Mouse (Mus musculus): ENCODE measurements around the gene 6330409D20Rik.

Gene 6330409D20Rik

DNA sequence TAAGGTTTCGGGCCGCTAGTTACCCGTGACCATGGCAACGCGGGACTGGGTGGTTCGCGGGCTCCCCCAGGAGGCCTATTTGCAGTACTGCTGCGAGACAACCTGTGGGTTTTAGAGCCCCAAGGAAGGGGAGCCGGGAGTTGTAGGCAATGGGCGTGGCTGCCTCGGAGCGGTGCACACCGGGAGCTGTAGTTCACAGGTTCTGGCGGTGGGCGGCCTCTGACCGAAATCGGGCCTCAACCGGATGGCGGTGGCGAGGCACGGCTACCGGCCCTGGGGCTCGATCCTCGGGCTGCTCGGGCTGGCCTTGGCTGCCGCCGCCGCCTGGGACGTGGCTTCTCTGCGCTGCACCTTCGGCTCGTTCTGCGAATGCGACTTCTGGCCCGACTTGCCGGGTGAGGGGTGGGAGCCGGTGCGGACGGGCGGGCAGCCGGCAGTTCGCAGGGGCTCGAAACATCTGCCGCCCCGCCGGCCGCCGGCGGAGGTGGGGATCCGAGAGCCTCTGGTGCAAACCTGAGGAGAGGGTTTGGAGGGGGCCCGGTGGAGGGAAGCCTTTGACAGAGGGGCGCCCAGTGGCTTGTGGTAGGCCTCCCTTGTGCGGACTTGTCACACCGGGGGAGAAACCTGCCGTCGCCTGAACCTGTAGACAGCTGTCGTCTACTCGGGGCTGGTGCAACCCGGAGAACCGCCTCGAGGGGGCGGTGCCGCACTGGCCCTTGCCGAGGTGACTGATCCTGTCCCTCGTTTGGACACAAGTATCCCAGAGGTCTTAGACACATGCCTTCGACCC lies 16.4 kb upstream of the 6330409D20Rik start, which contains the start of gene Tor2a:
TSS of gene Tor2a (plus strand) at position 179 of the 790 bp plus-strand sequence.
- DNase-seq (ENCODE audit: low read depth, low spot score) = peak; percentile 98

GRCm38 (mm10) chr2:32756674-32757055 lies 15.8 kb upstream of the 6330409D20Rik start:
- DNase-seq (ENCODE audit: low read depth, low spot score) = no peak

GRCm38 (mm10) chr2:32752181-32752580 lies 11.4 kb upstream of the 6330409D20Rik start:
- DNase-seq (ENCODE audit: low read depth, low spot score) = no peak

GRCm38 (mm10) chr2:32751665-32752033 lies 10.8 kb upstream of the 6330409D20Rik start:
- no peak for DNase-seq (ENCODE audit: low read depth, low spot score)

DNA sequence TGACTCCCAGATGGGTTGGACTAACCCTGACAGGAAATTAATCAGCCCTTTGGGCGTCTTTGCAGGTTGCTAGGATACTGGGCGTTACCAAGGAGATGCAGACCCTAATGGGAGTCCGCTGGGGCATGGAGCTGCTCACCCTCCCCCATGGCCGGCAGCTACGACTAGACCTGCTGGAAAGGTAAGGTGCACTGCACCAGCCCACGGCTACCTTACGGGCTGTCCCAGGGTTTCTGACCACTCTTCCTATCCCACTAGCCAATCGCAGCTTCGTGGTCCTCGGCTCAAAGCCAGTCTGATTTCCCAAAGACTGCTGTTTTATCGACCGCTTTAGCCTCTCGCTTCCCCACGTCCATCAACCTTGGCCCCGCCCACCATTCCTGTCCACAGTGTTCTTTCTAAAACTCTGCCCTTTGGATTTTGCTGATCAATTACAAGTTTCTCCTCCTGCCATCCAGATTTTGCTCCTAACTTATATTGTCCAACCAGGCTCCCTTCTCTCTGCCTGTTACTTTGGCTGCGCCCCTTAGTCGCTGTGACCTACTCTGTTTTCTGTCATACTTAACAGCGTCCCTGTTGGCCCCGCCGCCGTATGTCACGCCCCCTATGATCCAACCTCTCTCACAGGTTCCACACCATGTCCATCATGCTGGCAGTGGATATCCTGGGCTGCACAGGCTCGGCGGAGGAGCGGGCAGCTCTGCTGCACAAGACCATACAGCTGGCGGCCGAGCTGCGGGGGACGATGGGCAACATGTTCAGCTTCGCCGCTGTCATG lies 10.3 kb upstream of the 6330409D20Rik start:
- no peak for DNase-seq (ENCODE audit: low read depth, low spot score)

- peak; percentile 34 for DNase-seq (ENCODE audit: low read depth, low spot score)
Observed at GRCm38 (mm10) chr2:32750199-32750598, 9.4 kb upstream of the 6330409D20Rik start.

- DNase-seq (ENCODE audit: low read depth, low spot score) = no peak
Observed at GRCm38 (mm10) chr2:32749082-32749481, 8.3 kb upstream of the 6330409D20Rik start.

DNA sequence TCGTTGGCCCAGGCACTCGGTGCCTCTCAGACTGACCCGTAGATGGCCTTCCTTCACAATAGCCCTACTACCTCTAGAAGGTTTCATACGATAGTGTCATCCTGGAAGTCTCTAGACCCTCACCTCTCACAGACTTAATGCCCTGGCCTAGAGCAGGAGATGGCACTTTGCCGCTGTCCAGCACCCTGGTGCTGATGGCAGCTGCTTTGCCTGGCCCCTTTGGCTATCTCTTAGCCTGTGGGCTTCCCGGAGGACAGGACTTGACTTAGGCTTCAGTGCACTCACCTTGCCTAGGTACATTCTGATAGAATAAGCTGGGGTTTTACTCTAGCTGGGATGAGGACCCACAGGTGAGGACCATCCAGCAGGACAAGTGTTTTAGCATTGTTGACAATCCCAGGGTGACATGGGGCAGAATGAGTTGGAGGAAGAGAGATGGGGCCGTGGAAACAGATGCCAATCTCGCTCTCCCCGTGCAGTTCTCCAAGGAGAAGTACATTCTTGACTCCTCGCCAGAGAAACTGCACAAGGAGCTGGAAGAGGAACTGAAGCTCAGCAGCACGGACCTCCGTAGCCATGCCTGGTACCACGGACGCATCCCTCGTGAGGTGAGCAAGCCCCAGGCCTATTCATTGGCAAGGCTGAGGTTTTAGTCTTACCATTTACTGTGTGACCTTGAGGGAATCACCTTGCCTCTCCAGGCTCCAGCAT lies 3.6 kb upstream of the 6330409D20Rik start:
- DNase-seq (ENCODE audit: low read depth, low spot score) = no peak

DNA sequence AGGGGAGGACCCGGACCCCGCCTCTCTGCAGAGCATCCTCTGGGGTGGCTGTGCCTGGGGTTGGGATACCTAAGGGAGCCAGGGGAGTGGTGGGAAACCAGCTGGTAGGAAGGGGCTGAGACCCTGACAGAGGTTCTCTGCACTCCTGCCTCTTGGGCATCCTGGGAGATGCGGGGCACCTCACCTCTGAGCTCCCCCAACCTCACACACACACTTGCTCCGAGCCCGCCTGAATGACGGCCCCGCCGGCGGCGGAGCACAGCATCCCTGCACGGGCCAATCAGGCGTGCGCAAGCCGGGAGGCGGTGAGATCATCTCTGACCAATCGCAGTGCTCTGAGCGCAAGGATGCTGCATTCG lies 1.3 kb upstream of the 6330409D20Rik start:
- DNase-seq (ENCODE audit: low read depth, low spot score) = no peak

- no peak for DNase-seq (ENCODE audit: low read depth, low spot score)
Observed at GRCm38 (mm10) chr2:32741273-32742172, 707 bp upstream of the 6330409D20Rik start.

GRCm38 (mm10) chr2:32739311-32739710 lies 1.5 kb downstream of the 6330409D20Rik start:
- DNase-seq (ENCODE audit: low read depth, low spot score) = no peak

DNA sequence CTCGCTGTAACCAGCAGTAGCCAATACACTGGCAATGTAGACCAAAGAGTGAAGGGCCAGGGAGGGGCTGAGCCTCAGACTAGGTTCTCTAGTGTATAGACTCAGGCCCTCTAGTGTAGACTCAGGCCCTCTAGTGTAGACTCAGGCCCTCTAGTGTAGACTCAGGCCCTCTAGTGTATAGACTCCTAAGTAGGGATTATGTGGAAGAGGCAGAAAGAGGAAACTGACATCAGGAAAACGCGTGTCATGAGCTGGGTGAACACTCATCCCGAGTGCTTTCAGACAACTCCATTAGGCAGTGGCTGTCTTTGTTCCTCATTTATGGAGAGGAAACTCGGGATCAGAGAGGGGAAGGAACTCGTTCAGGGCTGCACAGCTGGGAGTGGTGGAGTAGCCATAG lies 3.8 kb downstream of the 6330409D20Rik start:
- DNase-seq (ENCODE audit: low read depth, low spot score) = no peak

DNA sequence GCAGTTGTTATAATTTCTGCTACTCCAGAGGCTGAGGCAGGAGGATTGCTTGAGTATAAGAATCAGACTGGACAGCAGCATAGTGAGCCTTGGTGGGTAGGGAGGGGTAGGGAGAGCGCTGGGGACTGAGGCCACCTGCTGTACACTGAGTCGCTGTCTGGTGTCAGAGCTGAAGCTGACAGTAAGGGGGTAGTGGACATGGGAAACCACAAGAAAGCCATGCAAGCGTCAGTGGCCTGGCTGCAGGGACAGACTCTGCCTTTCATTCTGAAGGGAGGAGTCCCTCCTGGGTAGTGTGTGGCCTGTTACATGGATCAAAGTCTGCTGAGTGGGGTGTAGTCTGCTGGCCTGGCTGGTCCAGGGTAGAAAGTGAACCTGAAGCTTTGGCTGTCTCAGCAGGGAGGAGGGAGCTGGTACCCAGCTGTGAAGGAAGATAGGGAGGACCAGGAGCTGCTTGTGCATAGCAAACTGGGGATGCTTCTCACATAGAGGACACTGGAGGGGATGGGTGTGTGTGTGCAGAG lies 4.4 kb downstream of the 6330409D20Rik start:
- no peak for DNase-seq (ENCODE audit: low read depth, low spot score)

DNA sequence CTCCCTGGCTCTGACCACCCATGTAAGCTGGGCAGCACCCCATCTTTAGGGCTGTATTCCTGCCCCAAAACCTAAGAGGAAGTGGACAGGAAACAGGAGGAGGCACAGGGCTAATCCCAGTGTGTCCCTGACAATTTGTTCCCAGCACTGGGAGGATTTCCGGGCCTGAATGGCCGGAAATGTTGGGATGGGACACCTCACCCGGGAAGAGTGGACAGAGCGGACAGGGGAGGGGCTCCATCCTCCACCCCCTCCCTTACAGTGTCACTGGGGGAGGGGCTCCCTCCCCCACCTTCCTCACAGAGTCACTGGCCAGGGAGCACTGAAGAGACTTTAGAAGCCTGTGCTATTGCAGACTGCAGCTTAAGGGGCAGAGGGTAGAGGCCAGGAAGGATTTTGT lies 5.9 kb downstream of the 6330409D20Rik start:
- DNase-seq (ENCODE audit: low read depth, low spot score) = no peak

GRCm38 (mm10) chr2:32734480-32734879 lies 6.3 kb downstream of the 6330409D20Rik start:
- no peak for DNase-seq (ENCODE audit: low read depth, low spot score)

GRCm38 (mm10) chr2:32732695-32733094 lies 8.1 kb downstream of the 6330409D20Rik start:
- DNase-seq (ENCODE audit: low read depth, low spot score) = no peak

DNA sequence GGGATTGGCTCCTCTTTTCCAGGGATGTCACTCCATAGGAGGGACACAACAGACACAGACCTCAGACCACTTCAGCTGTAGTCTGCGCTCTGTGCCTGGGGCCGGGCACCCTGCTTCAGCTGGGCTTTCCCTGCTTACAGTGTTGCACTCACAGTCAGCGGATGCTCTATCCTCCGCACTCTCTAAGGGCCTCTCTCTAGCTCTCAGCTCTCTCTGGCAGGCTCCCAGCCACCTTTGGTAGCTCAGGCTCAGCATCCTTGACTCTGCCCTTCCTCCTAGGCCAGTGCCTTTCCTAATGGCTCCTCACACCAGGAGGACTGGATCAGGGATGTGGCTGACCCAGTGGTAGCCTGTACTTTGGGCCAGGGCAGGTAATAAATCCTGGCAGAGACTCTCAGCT lies 8.9 kb downstream of the 6330409D20Rik start:
- no peak for DNase-seq (ENCODE audit: low read depth, low spot score)

DNA sequence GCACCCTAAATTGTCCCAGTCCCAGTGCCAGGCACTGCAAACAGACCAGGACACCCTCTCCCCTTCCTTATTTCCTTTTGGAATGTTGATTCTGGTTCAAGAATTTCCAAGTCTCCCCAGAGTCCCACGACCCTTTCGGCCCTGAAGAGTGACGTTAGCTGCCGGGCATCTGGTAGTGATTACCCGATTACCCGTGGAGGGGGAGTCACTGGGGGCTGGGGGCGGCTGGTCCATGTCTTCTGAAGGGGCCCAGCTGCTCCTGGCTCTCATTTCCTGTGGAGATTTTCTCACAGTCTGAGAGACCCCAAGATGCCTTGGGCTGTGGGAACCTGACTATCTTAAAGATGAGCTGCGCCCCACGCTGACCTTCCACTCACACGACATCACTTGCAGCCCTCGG lies 10.0 kb downstream of the 6330409D20Rik start:
- no peak for DNase-seq (ENCODE audit: low read depth, low spot score)

- no peak for DNase-seq (ENCODE audit: low read depth, low spot score)
Observed at GRCm38 (mm10) chr2:32729547-32729946, 11.3 kb downstream of the 6330409D20Rik start.

DNA sequence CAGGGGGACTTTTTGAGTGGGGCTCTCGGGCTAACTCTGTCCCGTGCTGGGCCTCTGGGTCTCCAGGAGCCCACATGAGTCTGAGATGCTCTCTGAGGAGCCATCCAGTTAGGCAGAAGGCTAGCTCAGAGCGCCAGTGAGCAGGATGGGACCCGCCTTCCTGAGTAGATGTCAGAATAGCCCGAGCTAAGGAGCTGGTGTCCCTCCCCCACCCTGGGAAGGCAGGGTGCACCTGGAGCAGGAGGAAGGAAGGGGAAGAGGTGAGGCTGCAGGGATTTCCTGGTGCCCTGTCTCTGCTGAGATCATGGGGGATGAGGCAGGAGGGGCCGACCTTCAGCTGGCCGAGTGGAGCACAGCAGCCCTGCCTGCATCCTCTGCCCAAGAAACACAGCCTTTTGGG lies 12.4 kb downstream of the 6330409D20Rik start:
- no peak for DNase-seq (ENCODE audit: low read depth, low spot score)

DNA sequence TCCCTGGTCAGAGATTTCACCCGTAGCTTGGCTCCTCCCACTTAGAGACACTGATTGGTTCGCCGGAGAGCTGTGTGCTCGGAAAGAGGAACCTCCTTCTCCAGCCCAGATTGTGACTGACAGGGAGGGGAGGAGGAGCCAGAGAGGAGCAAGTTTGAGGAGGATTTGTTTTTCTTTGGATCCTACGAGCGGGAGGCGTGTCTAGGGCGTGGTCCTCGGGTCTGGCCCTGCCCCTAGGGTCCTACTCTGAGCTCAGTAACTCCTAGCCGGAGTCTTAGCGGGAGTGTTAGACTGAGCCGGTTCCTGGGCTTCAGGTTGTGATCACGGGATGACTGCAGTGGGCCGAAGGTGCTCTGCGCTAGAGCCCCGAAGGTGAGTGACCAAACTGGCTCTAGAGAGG lies 13.4 kb downstream of the 6330409D20Rik start:
- DNase-seq (ENCODE audit: low read depth, low spot score) = peak; percentile 93
